Comparison of ENCODE assay signal across 8 mouse cellular contexts in the genomic region with DNA sequence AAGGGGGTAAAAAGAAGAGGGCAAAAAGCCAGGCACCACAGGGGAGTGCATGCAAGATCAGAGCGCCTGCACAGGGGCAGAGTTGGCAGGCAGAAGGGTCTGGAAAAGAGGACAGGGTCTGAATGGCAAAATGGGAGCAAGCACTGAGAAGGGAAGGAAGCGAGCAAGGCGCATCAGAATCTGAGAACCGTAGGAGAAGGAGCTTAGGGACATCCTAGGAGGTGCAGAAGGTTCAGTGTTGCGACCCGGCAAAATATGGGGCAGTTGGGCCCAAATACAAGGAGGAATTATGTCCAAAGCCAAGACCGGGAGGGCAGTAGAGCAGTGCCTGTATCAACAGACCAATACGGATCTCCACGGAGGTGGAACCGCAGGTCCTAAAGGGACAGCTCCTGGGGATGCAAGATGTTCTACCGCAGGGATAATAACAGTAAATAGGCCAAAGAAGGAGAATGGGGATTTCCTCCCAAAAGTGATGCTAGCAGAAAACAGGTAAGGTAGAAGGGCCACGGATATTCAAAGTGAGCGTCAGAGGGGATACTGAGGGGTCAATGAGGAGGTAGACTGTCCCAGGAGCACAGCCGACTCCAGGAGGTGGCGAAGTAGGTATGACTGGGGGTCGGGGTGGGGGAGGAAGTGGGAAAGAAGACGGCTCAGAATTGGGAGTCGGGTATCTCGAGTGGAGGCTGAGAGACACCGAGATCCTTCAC. TPM values are rescaled to one million over a fixed set of nuclear protein-coding genes. Genes with fewer than 3 reads are reported as not detected.
DNase-seq lines count a peak whose midpoint lies in the region; ATAC-seq lines count a peak whose summit lies in the region.

No protein-coding gene starts in this region.

- peak overlapping the region; percentile 94 for H3K4me3 ChIP-seq in heart, embryonic 10.5 days
- peak overlapping the region; percentile 73 to 96 for H3K4me3 ChIP-seq in heart, embryonic 14.5 days (ENCODE audit: control insufficient read depth in 1 of 2, insufficient read depth in 1 of 2, low read depth in 1 of 2, low read length in 2 of 2)
- H3K4me3 ChIP-seq in liver, embryonic 12.5 days = peak overlapping the region; percentile 84

- ATAC-seq in heart, embryonic 14.5 days (ENCODE audit: insufficient number of reproducible peaks, insufficient read depth, low FRiP score, low read depth) = no peak
- no peak for ATAC-seq in liver, embryonic 12.5 days

- peak overlapping the region; percentile 99 for H3K9ac ChIP-seq in heart, embryonic 14.5 days (ENCODE audit: low read length)
- peak overlapping the region; percentile 87 for H3K9ac ChIP-seq in liver, embryonic 12.5 days

- H3K27me3 ChIP-seq in heart, embryonic 10.5 days (ENCODE audit: insufficient read depth, poor library complexity, severe bottlenecking) = no peaks in the 10 kb centered on the region
- H3K27me3 ChIP-seq in heart, embryonic 14.5 days (ENCODE audit: control insufficient read depth, insufficient read depth, low read length) = no peaks in the 10 kb centered on the region
- H3K27me3 ChIP-seq in liver, embryonic 12.5 days (replicated peaks) = peaks cover 29% of the 10 kb centered on the region

- peak overlapping the region; percentile 100 for H3K27ac ChIP-seq in heart, embryonic 10.5 days
- H3K27ac ChIP-seq in heart, embryonic 14.5 days (replicated peaks in 1 of 2; ENCODE audit: control insufficient read depth in 1 of 2, insufficient read depth in 1 of 2, low read depth in 2 of 2, low read length in 2 of 2) = peak overlapping the region; percentile 94 to 100; a peak in 3 of 4 replicates
- peak overlapping the region; percentile 94; the same call in 1 of the 2 replicates for H3K27ac ChIP-seq in liver, embryonic 12.5 days

- 2% methylated on average over 20 of the region's 20 CpGs for WGBS in heart, embryonic 10.5 days
- WGBS in heart, embryonic 14.5 days = under 1% methylated on average over 20 of the region's 20 CpGs
- 8% methylated on average over 20 of the region's 20 CpGs for WGBS in liver, embryonic 12.5 days (ENCODE audit: insufficient replicate concordance)

- H3K36me3 ChIP-seq in heart, embryonic 10.5 days = no peaks in the 10 kb centered on the region
- H3K36me3 ChIP-seq in heart, embryonic 14.5 days (ENCODE audit: control insufficient read depth, insufficient read depth, low read length) = no peaks in the 10 kb centered on the region
- peaks cover 5% of the 10 kb centered on the region; the same call in 1 of the 2 replicates for H3K36me3 ChIP-seq in liver, embryonic 12.5 days

- H3K9me3 ChIP-seq in heart, embryonic 10.5 days = no peaks in the 10 kb centered on the region
- no peaks in the 10 kb centered on the region for H3K9me3 ChIP-seq in heart, embryonic 14.5 days (ENCODE audit: control insufficient read depth, low read length)
- no peaks in the 10 kb centered on the region for H3K9me3 ChIP-seq in liver, embryonic 12.5 days (replicated peaks)

- peaks cover 59% of the 10 kb centered on the region for H3K4me1 ChIP-seq in heart, embryonic 10.5 days
- peaks cover 29 to 55% of the 10 kb centered on the region in 2 experiments for H3K4me1 ChIP-seq in heart, embryonic 14.5 days (ENCODE audit: control insufficient read depth in 2 of 2, insufficient read depth in 2 of 2, low read length in 2 of 2)
- peaks cover 59% of the 10 kb centered on the region for H3K4me1 ChIP-seq in liver, embryonic 12.5 days

- H3K4me2 ChIP-seq in heart, embryonic 14.5 days (ENCODE audit: low read length) = peak overlapping the region; percentile 90
- H3K4me2 ChIP-seq in liver, embryonic 12.5 days = peak overlapping the region; percentile 98

- intact Hi-C loops in heart, postnatal 14 days (cut with DNase I) = loop anchor here (2.0 kb wide), 1 partner anchor 29 kb away; no protein-coding TSS in a partner anchor

- peak; percentile 79 for DNase-seq in heart, embryonic 10.5 days (ENCODE audit: low spot score)
- DNase-seq in heart, postnatal 14 days = no peak
- DNase-seq in A20 (ENCODE audit: low read depth, low spot score) = peak; percentile 48
- DNase-seq in cerebellum, adult 18-20 months = peak; percentile 48 to 52
- peak; percentile 27 for DNase-seq in retina, embryonic 14.5 days (ENCODE audit: low spot score)
- DNase-seq in urinary bladder, adult 2 months (ENCODE audit: low spot score) = no peak

RNA-seq across cellular contexts. Expression of a gene that starts 1.2 kb away (rescaled TPM):
- polyA plus RNA-seq in heart, embryonic 10.5 days (2016; fragmentation: Nextera tagmentation; extraction: Ambion mirVana) = 18.3 and 20.0 TPM in 2 replicates
- total RNA-seq in heart, postnatal 14 days (2021) = 10 to 100 TPM; 42.8 to 44.1 TPM
- polyA plus RNA-seq in heart, embryonic 14.5 days (2014; fragmentation: Nextera tagmentation; extraction: Ambion mirVana) = 16.7 and 18.0 TPM in 2 replicates
- 4.4 and 4.7 TPM in 2 replicates for polyA plus RNA-seq in liver, embryonic 12.5 days (2016; fragmentation: Nextera tagmentation; extraction: Ambion mirVana)
- 17.8 and 24.8 TPM in 2 replicates for polyA plus RNA-seq in urinary bladder, adult 2 months (2012; rRNA removed)

Comparison
In these comparisons a context has a peak if more than half of its experiments do, and no peak if none do; other contexts are left out.
1. DNase-seq: peak in heart, embryonic 10.5 days (single experiment), A20 (single experiment), cerebellum, adult 18-20 months (2 of 2) and retina, embryonic 14.5 days (single experiment); none in heart, postnatal 14 days (0 of 2) and urinary bladder, adult 2 months (single experiment).
2. Peak in every context shown above with its lines, with median percentiles within 50 percentile points of each other: H3K27ac ChIP-seq and H3K4me3 ChIP-seq.